Mouse (Mus musculus) embryonic fibroblast, embryonic 13.5 days (primary cell): ENCODE measurements around the gene Trmt10a.
A peak's percentile ranks its signal among the peaks of the same experiment; 100 is the strongest.

ENCODE experiments used
- CTCF ChIP-seq: IDR thresholded peaks from 2 replicates; pipeline ENCODE4 v1.5.1; 2011; ENCODE audit warnings: mild to moderate bottlenecking, control low read depth, low read length, moderate library complexity, borderline replicate concordance; ENCODE audit not compliant: insufficient read depth
- POLR2A ChIP-seq: IDR thresholded peaks from 2 replicates; pipeline ENCODE4 v1.6.1; 2011; ENCODE audit warnings: low read depth, mild to moderate bottlenecking, control low read depth, low read length, moderate library complexity

DNA sequence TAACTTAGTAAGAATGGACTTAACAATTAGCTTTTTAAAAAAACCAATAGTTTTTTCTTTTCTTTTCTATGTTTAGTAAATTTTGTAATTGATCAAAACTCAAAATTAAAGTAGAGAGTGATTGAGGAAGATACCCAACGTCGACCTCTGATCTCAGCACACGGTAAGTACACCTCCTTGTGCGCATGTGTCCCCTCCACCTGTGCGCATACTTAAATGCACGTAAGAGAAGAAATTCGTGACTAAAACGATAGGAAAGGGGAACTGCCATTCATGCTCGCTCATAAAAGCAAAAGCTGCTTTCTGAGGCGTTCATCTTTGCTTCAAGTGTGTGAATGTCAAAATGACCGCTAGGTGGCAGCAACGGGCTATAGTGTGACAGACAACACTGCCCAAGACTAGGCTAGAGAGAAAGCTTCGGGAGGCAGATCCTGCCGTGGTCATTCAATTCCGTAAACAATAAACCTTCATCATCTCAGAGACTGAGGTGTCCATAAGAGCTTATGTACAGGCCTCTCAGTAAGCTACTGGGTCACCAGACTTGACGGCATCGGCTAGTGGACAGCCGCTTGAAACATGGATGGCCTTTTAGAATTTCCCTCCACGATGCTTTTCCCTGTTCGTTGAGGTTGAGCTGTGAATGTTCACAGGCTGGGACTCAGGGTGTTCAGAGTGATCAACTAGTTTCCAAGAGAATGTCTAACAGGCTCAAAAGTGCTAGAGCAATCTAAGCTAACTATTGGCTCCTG lies 54.9 kb downstream of the Trmt10a start:
- no peak for TF ChIP-seq POLR2A
- peak; percentile 58; the same call in 1 of the 2 replicates for TF ChIP-seq CTCF
